Mouse (Mus musculus) heart, adult 2 months (tissue): ENCODE measurements around the gene Bmp2k. TPM values are rescaled to one million over a fixed set of nuclear protein-coding genes. Genes with fewer than 3 reads are reported as not detected.

Source experiments
- DNase-seq, 2 experiments: peaks; one replicate each; pipeline ENCODE4 v3.0.0; 2021
- H3K27ac ChIP-seq: fragments of 200-600 bp; 2 replicates; pipeline ENCODE4 v1.8.1; 2022
- H3K27me3 ChIP-seq: fragments of 200-500 bp; 2 replicates; pipeline ENCODE4 v1.6.1; 2012; ENCODE audit warnings: mild to moderate bottlenecking, low read length, inconsistent platforms, mixed read lengths; ENCODE audit not compliant: control insufficient read depth, insufficient read depth
- H3K36me3 ChIP-seq: fragments of 200-500 bp; 2 replicates; pipeline ENCODE4 v1.6.1; 2012; ENCODE audit warnings: low read length, inconsistent platforms; ENCODE audit not compliant: control insufficient read depth, insufficient read depth
- H3K4me1 ChIP-seq: fragments of 200-500 bp; 2 replicates; pipeline ENCODE4 v1.6.1; 2011; ENCODE audit warnings: low read length; ENCODE audit not compliant: control insufficient read depth, insufficient read depth
- H3K4me3 ChIP-seq: fragments of 200-600 bp; 2 replicates; pipeline ENCODE4 v1.8.1; 2022
- H3K79me2 ChIP-seq: fragments of 200-500 bp; replicated peaks from 2 replicates; pipeline ENCODE4 v1.6.1; 2012; ENCODE audit warnings: mild to moderate bottlenecking, inconsistent platforms, low read length, moderate library complexity, mixed read lengths; ENCODE audit not compliant: control insufficient read depth, insufficient read depth
- H3K9ac ChIP-seq: fragments of 200-500 bp; 2 replicates; pipeline ENCODE4 v1.6.1; 2012; ENCODE audit warnings: low read depth, mild to moderate bottlenecking, control low read depth, inconsistent platforms, low read length, mixed read lengths
- CTCF ChIP-seq: fragments of 200-600 bp; IDR thresholded peaks from 2 replicates; pipeline ENCODE4 v1.8.1; 2022; ENCODE audit warnings: antibody characterized with exemption, mild to moderate bottlenecking, moderate library complexity
- EP300 ChIP-seq: fragments of 200-500 bp; IDR thresholded peaks from 2 replicates; pipeline ENCODE4 v1.6.1; 2011; ENCODE audit warnings: low read depth, low read length, control low read depth; ENCODE audit not compliant: insufficient read depth
- POLR2A ChIP-seq: fragments of 200-500 bp; IDR thresholded peaks from 2 replicates; pipeline ENCODE4 v1.6.1; 2011; ENCODE audit warnings: mild to moderate bottlenecking, low read depth, low read length, control low read depth; ENCODE audit not compliant: insufficient read depth
- WGBS: fragments of 180-500 bp; shearing (Covaris S2); methylation state at CpG from one replicate; pipeline ENCODE4 v1.1.7; 2018; 5-methylcytosine and 5-hydroxymethylcytosine counted together
- intact Hi-C: fragments of 180-260 bp; cut with DNase I; formaldehyde crosslinking; loops from one replicate; pipeline ENCODE4 v1.15.1; 2025
- polyA plus RNA-seq: library from polyadenylated mRNA; depleted of rRNA; stranded (reverse); fragments of >200 nt; gene quantifications from 2 replicates; pipeline ENCODE4 v1.2.3, GENCODE M21; 2012
- total RNA-seq, 2 experiments: library from RNA; stranded (reverse); gene quantifications; 2 replicates each; pipeline ENCODE4 v1.2.3; 2021

Gene Bmp2k
- total and polyA plus RNA-seq, 3 experiments, result 2.9 to 8.4 (median 6.7) TPM

DNA sequence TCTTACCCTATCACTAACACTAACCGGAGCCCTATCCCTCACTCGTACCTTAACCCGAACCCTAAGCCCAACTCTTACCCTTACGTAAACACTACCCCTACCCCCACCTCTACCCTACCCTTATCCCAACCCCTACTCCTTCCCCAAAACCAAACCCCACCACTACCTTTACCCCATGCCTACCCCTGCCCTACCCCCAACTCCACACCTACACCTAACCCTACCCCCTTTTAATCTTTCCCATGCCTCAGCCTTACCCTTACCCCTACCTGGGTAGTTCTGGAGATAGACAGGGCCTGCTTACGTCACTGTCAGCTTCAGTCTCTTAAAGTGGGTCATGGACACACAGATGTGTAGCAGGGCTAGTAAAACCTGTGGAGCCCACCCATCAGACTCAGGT lies 51.4 kb downstream of the Bmp2k start:
- DNase-seq, result no peak

GRCm38 (mm10) chr5:97054166-97054565 lies 56.7 kb downstream of the Bmp2k start:
- no peaks in the 10 kb centered on the region for H3K36me3 ChIP-seq
- WGBS, result 82% methylated on average over 5 of the region's 5 CpGs
- H3K27ac ChIP-seq, result no peak overlapping the region
- H3K4me3 ChIP-seq, result no peak overlapping the region
- no peaks in the 10 kb centered on the region for H3K27me3 ChIP-seq
- no peak overlapping the region for H3K9ac ChIP-seq
- no peaks in the 10 kb centered on the region for H3K79me2 ChIP-seq
- intact Hi-C loops, result loop anchor here (2.0 to 10.0 kb wide), 2 partner anchors 175 to 789 kb away; no protein-coding TSS in a partner anchor
- no peaks in the 10 kb centered on the region for H3K4me1 ChIP-seq
- TF ChIP-seq CTCF (no peak), EP300 (no peak), POLR2A (no peak)
- DNase-seq, result no peak

More for the DNA sequence above, 51.4 kb downstream of the Bmp2k start:
- no peaks in the 10 kb centered on the region for H3K36me3 ChIP-seq
- WGBS, result 94% methylated on average over 5 of the region's 5 CpGs
- no peak overlapping the region for H3K9ac ChIP-seq
- no peaks in the 10 kb centered on the region for H3K27me3 ChIP-seq
- intact Hi-C loops, result no loop called here
- no peak overlapping the region for H3K27ac ChIP-seq
- no peak overlapping the region for H3K4me3 ChIP-seq
- TF ChIP-seq CTCF (no peak), POLR2A (no peak), EP300 (no peak)
- H3K79me2 ChIP-seq, result no peaks in the 10 kb centered on the region
- H3K4me1 ChIP-seq, result no peaks in the 10 kb centered on the region

DNA sequence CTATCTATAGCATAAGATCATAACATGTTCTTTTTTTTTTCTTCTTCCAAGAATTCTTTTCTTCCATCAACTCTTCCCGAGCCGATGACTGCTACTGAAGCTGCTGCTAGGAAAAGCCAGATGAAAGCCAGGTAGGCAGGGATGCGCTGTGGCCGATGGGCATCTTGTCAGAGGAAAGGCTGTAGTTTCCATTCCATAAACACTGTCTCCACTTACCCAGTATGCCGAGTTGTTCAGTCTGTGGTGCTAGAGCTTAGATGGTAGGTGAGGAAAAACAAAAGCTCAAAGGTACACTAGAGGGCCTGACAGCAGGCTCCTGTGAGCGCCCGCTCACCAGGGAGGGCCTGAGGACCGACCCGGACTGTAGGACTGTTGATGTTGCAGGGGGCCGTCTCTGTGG lies 57.3 kb downstream of the Bmp2k start:
- H3K36me3 ChIP-seq, result no peaks in the 10 kb centered on the region
- no peak overlapping the region for H3K4me3 ChIP-seq
- H3K9ac ChIP-seq, result no peak overlapping the region
- H3K27me3 ChIP-seq, result no peaks in the 10 kb centered on the region
- TF ChIP-seq POLR2A (no peak), CTCF (no peak), EP300 (no peak)
- no peaks in the 10 kb centered on the region for H3K79me2 ChIP-seq
- intact Hi-C loops, result loop anchor here (1.0 to 10.0 kb wide), 4 partner anchors 58 to 790 kb away; partner anchors contain the start of gene Bmp2k
- no peak for DNase-seq
- no peak overlapping the region for H3K27ac ChIP-seq
- no peaks in the 10 kb centered on the region for H3K4me1 ChIP-seq
- WGBS, result 73% methylated on average over 10 of the region's 10 CpGs

DNA sequence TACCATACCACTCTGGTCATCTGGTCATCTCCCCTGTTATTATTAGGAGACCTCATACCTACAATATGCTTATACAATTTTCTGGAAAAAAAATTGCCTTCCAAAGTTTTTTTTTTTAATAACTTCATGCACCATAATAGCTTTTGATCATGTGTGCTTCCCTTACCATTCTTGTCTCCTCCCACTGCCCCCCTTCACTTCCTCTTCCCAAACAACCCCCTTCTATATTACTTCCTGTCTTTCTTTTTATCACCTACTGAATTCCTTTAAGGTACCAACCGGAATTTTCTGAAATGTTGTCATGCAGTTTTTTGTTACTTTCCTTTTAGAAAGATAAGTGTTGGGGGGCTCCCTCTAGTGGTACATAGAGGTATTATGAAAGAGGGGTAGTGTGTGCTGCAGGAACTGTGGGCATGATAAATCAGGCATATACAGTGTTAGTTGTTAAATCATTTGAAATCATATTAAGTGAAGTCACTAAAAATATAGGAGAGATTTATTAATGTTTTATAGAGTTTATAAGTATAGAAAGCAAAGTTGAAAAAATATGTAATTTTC lies 58.1 kb downstream of the Bmp2k start:
- 2% methylated on average over 1 of the region's 1 CpGs for WGBS
- peak; percentile 89 for TF ChIP-seq CTCF
- no peak for TF ChIP-seq POLR2A
- no peak for TF ChIP-seq EP300
- no peak for DNase-seq

GRCm38 (mm10) chr5:97056359-97056758 lies 58.9 kb downstream of the Bmp2k start:
- TF ChIP-seq POLR2A (no peak), CTCF (no peak), EP300 (no peak)
- H3K27ac ChIP-seq, result no peak overlapping the region
- DNase-seq, result no peak
- 83% methylated on average over 3 of the region's 3 CpGs for WGBS
- H3K36me3 ChIP-seq, result no peaks in the 10 kb centered on the region
- no peaks in the 10 kb centered on the region for H3K27me3 ChIP-seq
- H3K4me1 ChIP-seq, result no peaks in the 10 kb centered on the region
- no peak overlapping the region for H3K4me3 ChIP-seq
- no peaks in the 10 kb centered on the region for H3K79me2 ChIP-seq
- no peak overlapping the region for H3K9ac ChIP-seq
- intact Hi-C loops, result loop anchor here (10.0 kb wide), 1 partner anchor 792 kb away; no protein-coding TSS in a partner anchor

More for the DNA sequence above, 58.1 kb downstream of the Bmp2k start:
- Histone ChIP-seq H3K9ac (no peak overlapping the region), H3K4me1 (no peaks in the 10 kb centered on the region), H3K36me3 (no peaks in the 10 kb centered on the region), H3K4me3 (no peak overlapping the region), H3K27me3 (no peaks in the 10 kb centered on the region), H3K27ac (no peak overlapping the region), H3K79me2 (no peaks in the 10 kb centered on the region)
- intact Hi-C loops, result loop anchor here (1.0 to 10.0 kb wide), 4 partner anchors 58 to 791 kb away; partner anchors contain the start of gene Bmp2k

DNA sequence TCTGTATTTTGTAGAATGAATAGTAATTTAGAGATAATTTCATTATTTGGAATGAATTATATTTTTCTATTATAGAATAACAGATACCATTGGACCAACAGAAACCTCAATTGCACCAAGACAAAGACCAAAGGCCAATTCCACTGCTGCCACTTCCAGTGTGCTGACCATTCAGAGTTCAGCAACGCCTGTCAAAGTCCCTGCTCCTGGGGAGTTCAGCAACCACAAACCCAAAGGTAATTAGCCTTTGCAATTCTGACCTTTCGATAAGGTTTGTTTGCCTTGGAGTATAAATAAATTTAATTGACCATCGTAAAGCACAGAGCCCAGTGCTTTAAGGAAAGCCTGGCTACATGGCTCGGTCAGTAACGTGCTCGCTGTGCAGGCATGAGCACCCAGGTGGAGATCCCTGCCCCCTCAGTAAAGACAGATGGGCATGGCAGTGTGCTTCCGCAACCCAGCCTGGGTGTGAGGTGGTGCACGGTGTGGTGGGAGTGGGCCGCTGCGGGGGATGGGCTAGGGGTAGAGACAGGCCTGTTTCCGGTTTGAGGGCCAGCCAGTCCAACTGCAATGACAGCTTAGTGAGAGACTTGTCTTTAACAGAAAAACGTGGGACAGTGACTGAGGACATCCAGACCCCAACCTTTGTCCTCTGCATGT lies 59.4 kb downstream of the Bmp2k start:
- H3K36me3 ChIP-seq, result no peaks in the 10 kb centered on the region
- no peak overlapping the region for H3K27ac ChIP-seq
- H3K27me3 ChIP-seq, result no peaks in the 10 kb centered on the region
- intact Hi-C loops, result loop anchor here (10.0 kb wide), 1 partner anchor 792 kb away; no protein-coding TSS in a partner anchor
- WGBS, result 89% methylated on average over 12 of the region's 12 CpGs
- no peak overlapping the region for H3K9ac ChIP-seq
- H3K79me2 ChIP-seq, result no peaks in the 10 kb centered on the region
- H3K4me3 ChIP-seq, result no peak overlapping the region
- DNase-seq, result no peak
- no peaks in the 10 kb centered on the region for H3K4me1 ChIP-seq
- no peak for TF ChIP-seq EP300
- TF ChIP-seq CTCF, result no peak
- no peak for TF ChIP-seq POLR2A
